21 mouse cellular contexts compared by ENCODE assay signal in the genomic region with DNA sequence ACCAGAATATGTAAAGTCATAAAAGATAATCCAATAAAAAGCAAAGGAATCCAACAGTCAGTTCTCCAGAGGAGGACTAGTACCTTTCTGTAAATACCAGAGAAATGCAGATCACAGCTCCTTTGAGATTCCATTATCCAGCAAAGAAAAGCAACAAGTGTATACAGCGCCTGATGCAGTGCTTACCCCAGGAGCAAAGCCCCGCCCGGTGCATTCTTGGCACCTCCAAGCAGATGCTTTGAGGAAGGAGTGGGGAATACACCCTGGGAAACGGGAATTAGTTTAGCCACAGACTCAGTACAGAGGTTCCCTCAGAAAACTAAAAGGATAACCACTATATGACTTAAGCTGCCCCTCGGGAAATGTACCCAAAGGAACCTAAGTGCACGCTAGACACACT. TPM values are rescaled to one million over a fixed set of nuclear protein-coding genes. Genes with fewer than 3 reads are reported as not detected.
DNase-seq lines count a peak whose midpoint lies in the region; TF ChIP-seq lines count a peak whose summit lies in the region.
"Had no signal": no experiment of that assay in that cellular context is flagged by ENCODE, and none has a peak within 500 bp of the region (broad histone marks: within the 10 kb centered on the region; RNA-seq: fewer than 3 reads in every experiment).

No protein-coding gene starts in this region.

- H3K27ac ChIP-seq in gastrocnemius, adult 2 months = peak overlapping the region; percentile 53; the same call in 1 of the 2 replicates
- H3K27ac ChIP-seq: forebrain, embryonic 12.5 days; heart, embryonic 15.5 days; hindbrain, embryonic 10.5 days; hindbrain, embryonic 15.5 days had no signal

- H3K4me3 ChIP-seq in gastrocnemius, adult 2 months = no peak overlapping the region
- H3K4me3 ChIP-seq: forebrain, embryonic 12.5 days; heart, embryonic 15.5 days; hindbrain, embryonic 10.5 days; hindbrain, embryonic 15.5 days had no signal

- no peak for DNase-seq in gastrocnemius, adult 2 months
- DNase-seq in gastrocnemius, postnatal 10 days = no peak
- DNase-seq in 3134 (ENCODE audit: extremely low read depth, insufficient read length, low spot score) (peak; percentile 24), ES-CJ7 (ENCODE audit: low read depth, low spot score) (peak; percentile 62), ZHBTc4 (ENCODE audit: low read depth, low spot score) (peak; percentile 76)
- no peak for DNase-seq in left cerebral cortex, postnatal 25 days (ENCODE audit: low spot score in 2 of 2)
- no peak for DNase-seq in frontal cortex, postnatal 14 days (ENCODE audit: low spot score in 2 of 2)
- no peak for DNase-seq in cerebellum, postnatal 14 days
- DNase-seq: adrenal gland, postnatal 10 days; cerebellum, adult 11-12 months; cerebellum, adult 9-10 months; cerebellum, postnatal 36 days; gastrocnemius, postnatal 36 days; heart, adult 18-20 months; heart, postnatal 14 days; kidney, adult 11 months; kidney, adult 9 months had no signal

- intact Hi-C loops in gastrocnemius, adult 2 months (cut with DNase I) = no loop called here
- intact Hi-C loops in left cerebral cortex, postnatal 25 days (cut with DNase I) = no loop called here

- TF ChIP-seq CTCF in gastrocnemius, adult 2 months (IDR thresholded peaks at IDR 0.05) = no peak

RNA-seq across cellular contexts. Expression of a gene that starts 12.3 kb away (rescaled TPM):
- total RNA-seq in gastrocnemius, adult 2 months (2021) = 10 to 100 TPM; 58.6 to 69.8 TPM
- total RNA-seq in gastrocnemius, postnatal 10 days (2021) = 10 to 100 TPM; 58.7 to 68.7 TPM
- 100 to 1,000 TPM; 166 TPM for total RNA-seq in left cerebral cortex, postnatal 25 days (2021)

RNA-seq across cellular contexts. Expression of a gene that starts 26.3 kb away (rescaled TPM):
- 1 to 10 TPM; 7.9 to 8.2 TPM for total RNA-seq in gastrocnemius, adult 2 months (2021)
- total RNA-seq in gastrocnemius, postnatal 10 days (2021) = 10 to 100 TPM in 1 of 2 experiments, 1 to 10 TPM in 1; 9.7 to 11.5 TPM
- total RNA-seq in left cerebral cortex, postnatal 25 days (2021) = 10 to 100 TPM; 18.4 to 18.7 TPM

Comparison
In these comparisons a context has a peak if more than half of its experiments do, and no peak if none do; other contexts are left out.
1. DNase-seq: peak in 3134 (single experiment), ES-CJ7 (single experiment) and ZHBTc4 (single experiment); none in gastrocnemius, adult 2 months (single experiment), gastrocnemius, postnatal 10 days (single experiment), left cerebral cortex, postnatal 25 days (0 of 2), frontal cortex, postnatal 14 days (0 of 2) and cerebellum, postnatal 14 days (0 of 2).